Mouse (Mus musculus) layer of hippocampus, postnatal 14 days (tissue): ENCODE results near the gene Mgat5b. TPM values are rescaled to one million over a fixed set of nuclear protein-coding genes. Genes with fewer than 3 reads are reported as not detected.
A peak's percentile ranks its signal among the peaks of the same experiment; 100 is the strongest.

Source experiments
- DNase-seq, 2 experiments: peaks; one replicate each; pipeline ENCODE4 v3.0.0; 2021 to 2022; ENCODE audit warnings: low spot score in 2 of 2, mixed read lengths in 1 of 2
- total RNA-seq, 2 experiments: library from RNA; stranded (reverse); gene quantifications; 2 replicates each; pipeline ENCODE4 v1.2.3; 2021

Gene Mgat5b
- total RNA-seq, 2 experiments from 2014 or later, result 44.1 to 44.5 TPM

DNA sequence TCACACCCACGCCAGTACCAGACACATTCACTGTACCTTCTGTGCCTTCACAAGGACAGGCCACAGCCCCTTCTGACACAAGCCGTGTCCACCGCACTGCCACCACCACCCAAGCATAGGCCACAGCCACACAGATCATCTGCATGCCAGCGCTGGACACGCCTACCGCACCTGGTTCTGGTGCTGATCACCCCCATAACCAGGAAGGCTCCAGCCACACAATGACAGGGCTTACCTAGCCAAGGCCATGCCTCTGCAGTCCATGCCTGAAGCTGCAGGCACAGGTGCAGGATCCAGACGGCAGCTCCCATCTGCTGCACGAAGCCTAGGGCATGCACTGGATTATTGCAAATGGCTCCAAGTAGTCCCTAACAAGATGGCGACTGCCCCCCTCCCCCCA is 54.8 kb downstream of the Mgat5b start:
- DNase-seq, result no peak

GRCm38 (mm10) chr11:116974341-116974740 is 55.7 kb downstream of the Mgat5b start:
- no peak for DNase-seq

GRCm38 (mm10) chr11:116980313-116980712 is 61.6 kb downstream of the Mgat5b start:
- DNase-seq, result no peak

DNA sequence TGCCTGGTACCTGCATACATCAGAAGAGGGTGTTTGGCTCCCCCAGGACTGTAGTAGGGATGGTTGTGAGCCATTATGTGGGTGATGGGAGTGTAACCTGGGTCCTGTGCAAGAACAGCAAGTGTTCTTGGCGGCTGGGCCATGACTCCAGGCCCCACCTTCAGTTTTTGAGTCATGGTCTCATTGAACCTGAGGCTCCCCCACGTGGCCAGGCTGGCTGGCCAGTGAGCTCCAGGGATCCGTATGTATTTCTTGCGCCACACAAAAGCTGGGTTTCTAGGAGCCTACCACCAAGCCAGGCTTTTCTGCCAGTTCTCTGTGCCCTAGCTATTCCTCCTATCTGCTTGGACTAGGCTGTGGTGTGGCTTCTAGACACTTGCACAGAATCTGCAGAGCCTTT is 63.9 kb downstream of the Mgat5b start:
- no peak for DNase-seq

DNA sequence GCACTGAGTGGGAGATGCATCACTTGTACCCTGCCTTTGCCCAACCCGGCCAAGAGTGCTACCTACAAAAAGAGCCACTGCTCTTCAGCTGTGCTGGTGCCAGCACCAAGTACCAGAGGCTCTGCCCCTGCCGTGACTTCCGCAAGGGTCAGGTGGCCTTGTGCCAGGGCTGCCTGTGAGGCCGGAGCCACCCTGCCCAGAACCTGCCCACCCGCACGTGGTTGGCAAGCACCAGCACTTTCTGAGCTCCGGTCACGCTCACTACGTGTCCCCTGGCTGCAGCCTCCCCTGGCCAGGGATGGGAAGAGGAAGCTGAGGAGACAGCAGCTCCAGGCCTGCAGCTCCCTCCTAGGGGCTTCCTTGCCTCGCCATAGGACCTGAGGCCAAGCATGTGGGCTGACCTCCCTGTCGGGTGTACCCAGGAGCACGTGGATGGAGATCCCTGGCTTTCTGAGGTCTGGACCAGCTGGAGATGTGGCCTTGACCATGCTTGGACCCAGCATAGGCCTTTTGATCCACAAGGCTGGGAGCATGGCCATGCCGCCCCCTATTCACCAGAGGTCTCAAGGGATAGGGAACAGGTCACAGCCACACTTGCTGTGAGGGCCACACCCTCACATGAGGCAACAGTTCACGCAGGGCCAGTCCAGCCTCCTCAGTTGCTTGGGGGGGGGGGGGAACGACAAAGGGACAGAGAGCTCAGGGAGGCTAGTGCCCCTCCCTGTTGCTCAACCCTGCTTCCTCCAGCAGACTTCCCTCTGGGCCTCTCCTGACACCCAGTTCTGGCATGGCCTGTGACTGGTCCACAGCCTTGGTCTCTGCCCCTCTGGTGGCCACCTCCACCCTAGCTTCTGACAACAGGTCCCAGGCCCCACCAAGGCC is 67.1 kb downstream of the Mgat5b start:
- DNase-seq, result no peak

DNA sequence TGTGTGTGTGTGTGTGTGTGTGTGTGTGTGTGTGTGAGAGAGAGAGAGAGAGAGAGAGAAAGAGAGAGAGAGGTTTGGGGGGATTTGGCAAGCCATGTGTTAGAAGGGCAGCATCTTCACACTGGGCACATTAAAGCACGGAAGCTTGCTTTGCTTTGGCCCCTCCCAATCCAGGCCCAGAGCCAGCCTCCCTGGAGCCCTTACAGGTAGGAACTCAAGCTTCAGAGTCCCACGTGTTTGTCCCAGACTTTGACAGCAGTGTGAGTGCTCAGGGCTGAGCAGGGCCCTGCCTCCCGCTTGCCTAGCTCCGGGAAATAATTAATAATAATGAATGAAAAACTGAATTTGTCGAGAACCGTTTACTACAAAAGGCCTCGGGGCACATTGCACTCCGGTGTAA is 69.5 kb downstream of the Mgat5b start:
- peak; percentile 32 to 48 for DNase-seq

GRCm38 (mm10) chr11:116990231-116990630 is 71.6 kb downstream of the Mgat5b start:
- DNase-seq, result peak in 1 of 2 experiments; percentile 20

GRCm38 (mm10) chr11:116991410-116991809 is 72.7 kb downstream of the Mgat5b start:
- no peak for DNase-seq

GRCm38 (mm10) chr11:116991964-116992363 is 73.3 kb downstream of the Mgat5b start:
- DNase-seq, result no peak

GRCm38 (mm10) chr11:116994095-116994582 is 75.5 kb downstream of the Mgat5b start:
- DNase-seq, result peak; percentile 48 to 51

DNA sequence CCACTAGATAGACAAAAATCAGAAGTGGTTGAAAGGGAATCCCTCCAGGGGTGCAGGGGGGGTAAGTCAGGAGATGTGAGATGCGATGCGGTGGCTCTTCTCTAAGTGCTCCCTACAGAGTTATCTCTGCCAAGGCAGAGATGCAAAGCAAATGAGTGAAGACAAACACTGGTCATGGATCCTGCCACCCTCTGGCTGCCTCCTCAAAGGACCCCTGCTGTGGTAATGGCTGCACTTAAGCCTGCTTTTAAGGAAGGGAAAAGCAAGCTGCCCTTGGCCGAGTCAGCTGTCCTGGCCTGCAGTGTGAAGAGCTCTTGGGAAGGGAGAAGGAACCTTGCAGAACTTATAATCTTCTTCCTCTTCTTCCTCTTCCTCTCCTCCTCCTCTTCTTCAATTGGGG is 78.3 kb downstream of the Mgat5b start:
- no peak for DNase-seq

DNA sequence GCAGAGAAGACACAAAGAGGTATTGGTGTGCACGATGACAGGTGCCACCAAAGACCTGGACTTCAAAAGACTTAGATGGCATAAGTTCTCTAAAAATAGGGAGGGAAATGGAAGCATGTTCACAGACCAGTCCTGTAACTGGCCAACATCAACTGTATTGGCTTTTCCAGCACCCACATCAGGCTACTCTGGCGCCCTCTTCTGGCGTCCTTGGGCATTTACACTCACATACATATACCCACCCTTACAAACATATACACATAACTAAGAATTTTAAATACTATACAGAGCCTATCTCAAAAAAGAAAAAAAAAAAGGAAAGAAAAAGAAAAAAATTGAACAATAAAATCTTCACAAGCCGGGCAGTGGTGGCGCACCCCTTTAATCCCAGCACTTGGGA is 80.3 kb downstream of the Mgat5b start:
- DNase-seq, result no peak

GRCm38 (mm10) chr11:117000219-117000618 is 81.6 kb downstream of the Mgat5b start:
- no peak for DNase-seq

GRCm38 (mm10) chr11:117001789-117002188 is 83.1 kb downstream of the Mgat5b start:
- no peak for DNase-seq

DNA sequence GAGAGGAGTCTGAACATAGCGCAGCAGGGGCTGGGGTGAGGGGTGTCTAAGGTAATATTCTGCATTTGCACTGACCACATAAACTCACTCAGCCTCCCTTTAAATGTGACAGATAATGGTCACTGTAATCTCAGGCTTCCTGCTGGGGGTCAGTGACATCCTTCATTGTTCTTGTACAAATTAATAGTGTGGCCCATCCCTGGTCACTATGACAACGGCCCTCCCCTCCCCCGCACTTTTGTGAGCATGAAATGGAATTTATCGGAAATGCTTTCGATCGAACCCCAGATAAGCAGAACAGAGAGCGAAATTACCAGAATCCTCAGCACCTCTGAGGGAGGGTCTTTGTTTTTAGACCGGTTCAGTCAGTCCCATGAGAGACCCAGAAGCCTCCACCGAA is 84.8 kb downstream of the Mgat5b start:
- DNase-seq, result no peak

- no peak for DNase-seq
These were observed 85.6 kb downstream of the Mgat5b start for GRCm38 (mm10) chr11:117004277-117004676.

DNA sequence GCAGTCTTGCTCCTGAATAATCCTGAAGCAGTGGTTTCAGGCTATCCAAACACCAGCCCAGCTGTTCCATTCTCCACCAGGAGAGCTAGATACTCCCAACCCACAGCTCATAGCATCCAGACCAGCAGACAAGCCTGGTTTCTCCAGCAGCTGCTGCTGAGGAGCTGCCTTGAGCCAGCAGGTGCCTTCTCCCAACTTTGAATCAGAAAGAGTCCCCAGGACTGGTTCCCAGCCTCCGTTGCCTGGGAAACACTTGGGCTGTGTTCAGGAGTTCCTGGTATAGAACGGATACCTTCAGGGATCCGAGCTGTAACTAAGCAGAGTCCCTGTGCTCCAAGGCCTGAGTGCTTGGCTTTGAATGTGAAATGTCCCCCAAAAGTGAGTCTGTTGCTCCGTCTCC is 98.8 kb downstream of the Mgat5b start:
- no peak for DNase-seq

GRCm38 (mm10) chr11:117018410-117018809 is 99.7 kb downstream of the Mgat5b start:
- DNase-seq, result peak; percentile 83 to 95

DNA sequence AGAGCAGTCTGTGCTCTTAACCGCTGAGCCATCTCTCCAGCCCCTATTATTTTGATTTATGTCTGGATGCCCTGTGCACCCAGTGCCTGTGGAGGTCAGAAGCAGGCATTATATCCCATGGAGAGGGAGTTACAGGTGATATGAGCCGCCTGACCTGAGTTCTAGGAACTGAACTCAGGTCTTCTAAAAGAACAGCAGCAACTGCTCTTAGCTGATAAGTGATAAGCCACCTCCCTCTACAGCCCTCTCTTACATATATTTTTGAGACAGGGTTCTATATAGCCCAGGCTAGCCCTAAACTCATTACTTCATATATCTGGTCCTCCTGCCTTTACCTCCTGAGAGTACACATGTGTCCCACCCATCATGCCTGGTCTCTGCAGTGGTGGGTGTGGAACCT is 102.4 kb downstream of the Mgat5b start:
- no peak for DNase-seq

DNA sequence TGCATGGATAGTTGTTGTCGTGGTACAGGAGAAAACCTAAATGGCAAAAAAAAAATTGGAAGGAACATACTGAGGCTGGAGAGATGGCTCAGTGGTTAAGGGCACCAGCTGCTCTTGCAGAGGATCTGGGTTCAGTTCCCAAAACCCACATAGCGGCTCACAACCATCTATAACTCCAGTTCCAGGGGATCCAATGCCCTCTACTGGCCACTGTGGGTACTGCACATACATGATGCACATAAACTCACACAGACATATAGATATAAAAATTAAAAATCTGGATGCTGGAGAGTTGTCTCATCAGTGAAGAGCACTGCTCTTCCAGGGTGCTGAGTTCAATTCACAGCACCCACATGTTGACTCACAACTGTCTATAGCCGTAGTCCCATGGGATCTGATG is 104.9 kb downstream of the Mgat5b start:
- no peak for DNase-seq

- DNase-seq, result no peak
These were observed 109.0 kb downstream of the Mgat5b start for GRCm38 (mm10) chr11:117027681-117028080.

GRCm38 (mm10) chr11:117028861-117029568 is 110.4 kb downstream of the Mgat5b start:
- peak; percentile 47 to 48 for DNase-seq
